Mouse (Mus musculus): ENCODE measurements at regions not wholly inside any gene's neighbourhood (a gene's known extent, or its start where the extent isn't known, plus 50 kb on each side); places are given as distances from the start of the nearest gene placed in this dataset.

- no peak for TF ChIP-seq POLR2A (IDR thresholded peaks at IDR 0.05; ENCODE audit: insufficient read depth, low read depth, low read length)
- TF ChIP-seq CTCF (IDR thresholded peaks at IDR 0.05; ENCODE audit: insufficient read depth, low read depth, low read length): no peak
These were observed 242.7 kb upstream of the Ttc29 start for GRCm38 (mm10) chr8:77970378-77970777.

All from olfactory bulb, adult 2 months (tissue).